17 mouse cellular contexts compared by ENCODE assay signal in the genomic region with DNA sequence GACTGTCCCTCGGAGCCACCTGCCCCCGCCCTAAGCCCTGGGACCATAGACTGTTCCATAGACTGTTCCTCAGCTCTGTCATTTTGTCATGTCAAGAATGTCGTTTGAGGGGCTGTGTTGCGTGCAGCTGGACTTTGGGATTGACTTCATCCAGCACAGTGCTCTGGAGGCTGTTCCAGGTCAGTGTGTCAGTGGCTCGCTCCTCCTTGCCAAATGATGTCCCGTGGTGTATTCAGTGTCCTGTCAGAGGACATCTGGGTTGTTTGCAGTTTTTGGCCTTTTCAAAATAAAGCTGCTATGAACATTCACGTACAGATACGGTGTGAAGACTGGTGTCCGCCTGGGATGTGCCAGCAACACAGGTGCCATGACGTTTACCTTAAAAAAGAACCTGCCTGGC. TPM values are rescaled to one million over a fixed set of nuclear protein-coding genes. Genes with fewer than 3 reads are reported as not detected.
"Had no signal": no experiment of that assay in that cellular context is flagged by ENCODE, and none has a peak within 500 bp of the region (broad histone marks: within the 10 kb centered on the region; RNA-seq: fewer than 3 reads in every experiment).

No protein-coding gene starts in this region.

- ATAC-seq: midbrain, embryonic 13.5 days; midbrain, embryonic 15.5 days had no signal

- H3K9me3 ChIP-seq: midbrain, embryonic 10.5 days; midbrain, embryonic 13.5 days; midbrain, embryonic 15.5 days; neural tube, embryonic 12.5 days; stomach, embryonic 15.5 days had no signal

- H3K27me3 ChIP-seq: midbrain, embryonic 13.5 days; midbrain, embryonic 15.5 days; neural tube, embryonic 12.5 days; stomach, embryonic 15.5 days had no signal

- H3K27ac ChIP-seq: midbrain, embryonic 10.5 days; midbrain, embryonic 15.5 days; neural tube, embryonic 12.5 days; stomach, embryonic 15.5 days; stomach, postnatal 0 days had no signal

- H3K9ac ChIP-seq: lung, embryonic 14.5 days; midbrain, embryonic 13.5 days; midbrain, embryonic 15.5 days; neural tube, embryonic 12.5 days; stomach, embryonic 15.5 days had no signal

- H3K4me2 ChIP-seq: lung, embryonic 14.5 days; midbrain, embryonic 13.5 days; midbrain, embryonic 15.5 days; neural tube, embryonic 12.5 days; stomach, embryonic 15.5 days had no signal

- H3K4me3 ChIP-seq: midbrain, embryonic 10.5 days; midbrain, embryonic 13.5 days; midbrain, embryonic 15.5 days; neural tube, embryonic 12.5 days; stomach, embryonic 15.5 days had no signal

- DNase-seq: lung, adult 18-20 months; lung, embryonic 14.5 days; lung, postnatal 10 days; lung, postnatal 4 days; right cerebral cortex, postnatal 14 days; thymus, adult 2 months; thymus, postnatal 25 days; thymus, postnatal 4 days had no signal

RNA-seq across cellular contexts. Expression of a gene that starts 12.3 kb away (rescaled TPM):
- total RNA-seq: megakaryocyte, adult 5-6 weeks; neutrophil, adult 5-6 weeks had no signal
- polyA plus RNA-seq: lung, embryonic 14.5 days; midbrain, embryonic 13.5 days; neural tube, embryonic 12.5 days; spleen, adult 2 months; stomach, embryonic 15.5 days; thymus, adult 2 months had no signal

RNA-seq across cellular contexts. Expression of a gene that starts 31.2 kb away (rescaled TPM):
- total RNA-seq: neutrophil, adult 5-6 weeks had no signal
